8 mouse cellular contexts compared by ENCODE assay signal in the genomic region with DNA sequence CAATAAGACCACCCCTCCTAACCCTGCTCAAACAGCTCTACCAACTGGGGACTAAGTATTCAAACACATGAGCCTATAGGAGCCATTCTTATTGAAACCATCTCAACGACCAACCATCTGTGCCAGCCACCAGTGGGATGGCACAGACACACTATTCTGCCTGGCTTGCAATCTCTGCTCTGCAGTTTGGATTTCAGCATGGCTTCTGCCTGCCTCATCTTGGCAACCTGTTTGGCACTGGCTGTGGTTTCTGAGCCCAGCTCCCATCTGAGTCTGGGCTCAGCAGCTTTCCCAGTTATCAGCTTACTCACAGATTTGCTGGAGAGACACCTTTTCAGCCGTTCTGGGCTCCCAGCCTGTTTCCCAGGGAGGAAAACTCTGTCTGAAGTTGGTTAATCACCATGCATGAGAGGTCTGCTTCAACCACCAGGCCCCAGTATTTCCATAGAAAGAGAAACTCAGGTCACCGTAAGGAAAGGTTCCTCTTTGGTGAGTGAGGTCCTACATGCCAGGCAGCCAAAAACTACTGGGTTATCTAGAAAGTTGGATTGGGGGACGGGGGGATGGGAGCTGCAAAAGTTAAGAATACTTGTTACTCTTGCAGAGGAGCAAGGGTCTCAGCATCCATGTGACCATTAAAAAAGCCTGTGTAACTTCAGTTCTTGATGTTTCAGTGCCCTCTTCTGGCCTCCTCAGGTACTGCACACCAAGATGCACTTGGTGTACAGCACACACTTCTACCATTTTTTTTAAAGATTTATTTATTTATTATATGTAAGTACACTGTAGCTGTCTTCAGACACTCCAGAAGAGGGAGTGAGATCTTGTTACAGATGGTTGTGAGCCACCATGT.
DNase-seq lines count a peak whose midpoint lies in the region; ATAC-seq and TF ChIP-seq lines count a peak whose summit lies in the region.

No protein-coding gene starts in this region.

- TF ChIP-seq EP300 in lung, postnatal 0 days (IDR thresholded peaks at IDR 0.05): no peak

- H3K4me3 ChIP-seq in forebrain, embryonic 10.5 days: no peak overlapping the region
- H3K4me3 ChIP-seq in forebrain, embryonic 12.5 days (replicated peaks): no peak overlapping the region
- no peak overlapping the region for H3K4me3 ChIP-seq in forebrain, embryonic 13.5 days
- H3K4me3 ChIP-seq in lung, postnatal 0 days (ENCODE audit: low read depth, low read length): no peak overlapping the region
- no peak overlapping the region for H3K4me3 ChIP-seq in spleen, adult 2 months (ENCODE audit: extremely low read depth, insufficient read depth, insufficient read length)

- H3K27ac ChIP-seq in forebrain, embryonic 10.5 days: no peak overlapping the region
- no peak overlapping the region for H3K27ac ChIP-seq in forebrain, embryonic 12.5 days
- H3K27ac ChIP-seq in forebrain, embryonic 13.5 days: no peak overlapping the region
- H3K27ac ChIP-seq in lung, postnatal 0 days (ENCODE audit: low read length): no peak overlapping the region
- H3K27ac ChIP-seq in spleen, adult 2 months (ENCODE audit: insufficient read depth, low read length): no peak overlapping the region

- H3K27me3 ChIP-seq in forebrain, embryonic 10.5 days (ENCODE audit: poor library complexity, severe bottlenecking): 0 out of 2 replicates have a peak, but pooled peaks cover 3% of the 10 kb centered on the region
- H3K27me3 ChIP-seq in forebrain, embryonic 12.5 days: peaks cover 3% of the 10 kb centered on the region; the same call in 1 of the 2 replicates
- no peaks in the 10 kb centered on the region for H3K27me3 ChIP-seq in forebrain, embryonic 13.5 days
- H3K27me3 ChIP-seq in lung, postnatal 0 days (replicated peaks; ENCODE audit: insufficient read depth, low read length): no peaks in the 10 kb centered on the region
- H3K27me3 ChIP-seq in spleen, adult 2 months (ENCODE audit: control insufficient read depth, insufficient read depth, low read length): no peaks in the 10 kb centered on the region; the same call in 1 of the 2 replicates

- H3K9me3 ChIP-seq in forebrain, embryonic 10.5 days: no peaks in the 10 kb centered on the region
- H3K9me3 ChIP-seq in forebrain, embryonic 12.5 days: no peaks in the 10 kb centered on the region
- H3K9me3 ChIP-seq in forebrain, embryonic 13.5 days (replicated peaks): no peaks in the 10 kb centered on the region
- H3K9me3 ChIP-seq in lung, postnatal 0 days (ENCODE audit: low read length): no peaks in the 10 kb centered on the region

- no peak for ATAC-seq in forebrain, embryonic 12.5 days (ENCODE audit: low FRiP score)
- ATAC-seq in forebrain, embryonic 13.5 days: peak; percentile 88
- no peak for ATAC-seq in lung, postnatal 0 days

- H3K4me2 ChIP-seq in forebrain, embryonic 12.5 days: no peak overlapping the region
- no peak overlapping the region for H3K4me2 ChIP-seq in forebrain, embryonic 13.5 days
- no peak overlapping the region for H3K4me2 ChIP-seq in lung, postnatal 0 days (replicated peaks; ENCODE audit: low read depth, low read length)

- 75% methylated on average over 4 of the region's 4 CpGs for WGBS in forebrain, embryonic 10.5 days
- WGBS in forebrain, embryonic 12.5 days: 77% methylated on average over 4 of the region's 4 CpGs
- WGBS in forebrain, embryonic 13.5 days: 76% methylated on average over 4 of the region's 4 CpGs
- WGBS in lung, postnatal 0 days: 77% methylated on average over 4 of the region's 4 CpGs
- WGBS in spleen, adult 2 months: 67% methylated on average over 4 of the region's 4 CpGs

- H3K36me3 ChIP-seq in forebrain, embryonic 10.5 days (replicated peaks): no peaks in the 10 kb centered on the region
- H3K36me3 ChIP-seq in forebrain, embryonic 12.5 days (replicated peaks): no peaks in the 10 kb centered on the region
- no peaks in the 10 kb centered on the region for H3K36me3 ChIP-seq in forebrain, embryonic 13.5 days (ENCODE audit: poor library complexity, severe bottlenecking)
- no peaks in the 10 kb centered on the region for H3K36me3 ChIP-seq in lung, postnatal 0 days (ENCODE audit: insufficient read depth, low read length)
- H3K36me3 ChIP-seq in spleen, adult 2 months (ENCODE audit: control insufficient read depth, insufficient read depth, low read length): no peaks in the 10 kb centered on the region

- peak; percentile 55 for DNase-seq in forebrain, embryonic 10.5 days (ENCODE audit: extremely low spot score, low spot score)
- DNase-seq in B cell, adult 2 months: peak; percentile 82 to 85
- DNase-seq in adrenal gland, postnatal 36 days: peak; percentile 69 to 73
- DNase-seq in kidney, adult 9 months: peak; percentile 62
- peak; percentile 55 for DNase-seq in lung, postnatal 0 days (ENCODE audit: low spot score)
- peak; percentile 35 to 57 for DNase-seq in spleen, adult 2 months (ENCODE audit: low read depth in 1 of 2, low spot score in 2 of 2)

- H3K4me1 ChIP-seq in forebrain, embryonic 10.5 days: no peaks in the 10 kb centered on the region
- H3K4me1 ChIP-seq in forebrain, embryonic 12.5 days: no peaks in the 10 kb centered on the region
- H3K4me1 ChIP-seq in forebrain, embryonic 13.5 days: no peaks in the 10 kb centered on the region
- no peaks in the 10 kb centered on the region for H3K4me1 ChIP-seq in lung, postnatal 0 days (ENCODE audit: insufficient read depth, low read depth, low read length)
- no peaks in the 10 kb centered on the region for H3K4me1 ChIP-seq in spleen, adult 2 months (ENCODE audit: control insufficient read depth, insufficient read depth, insufficient read length)

- TF ChIP-seq POLR2A in spleen, adult 2 months (IDR thresholded peaks at IDR 0.05; ENCODE audit: low read depth, low read length): no peak

- TF ChIP-seq CTCF in lung, postnatal 0 days (IDR thresholded peaks at IDR 0.05): peak; percentile 72
- peak; percentile 33; the same call in 1 of the 2 replicates for TF ChIP-seq CTCF in spleen, adult 2 months (IDR thresholded peaks at IDR 0.05; ENCODE audit: extremely low read depth, insufficient read depth, insufficient read length, insufficient replicate concordance)

- H3K9ac ChIP-seq in forebrain, embryonic 12.5 days: no peak overlapping the region
- no peak overlapping the region for H3K9ac ChIP-seq in forebrain, embryonic 13.5 days
- no peak overlapping the region for H3K9ac ChIP-seq in lung, postnatal 0 days (replicated peaks; ENCODE audit: low read depth)
